Mouse (Mus musculus) neural tube, embryonic 15.5 days (tissue): Measurements from ENCODE around the gene Prkag1. TPM values are rescaled to one million over a fixed set of nuclear protein-coding genes. Genes with fewer than 3 reads are reported as not detected.

Source experiments
- ATAC-seq: fragments of 200-750 bp; cut with Nextera tagmentation; 2 replicates; pipeline ENCODE4 v1.8.0; 2017; ENCODE audit warnings: mild to moderate bottlenecking, moderate TSS enrichment, moderate library complexity; ENCODE audit not compliant: low FRiP score
- H3K27ac ChIP-seq: fragments of 300-500 bp; sonication (generic); replicated peaks from 2 replicates; pipeline ENCODE4 v1.5.1; 2015; ENCODE audit warnings: mild to moderate bottlenecking, inconsistent platforms
- H3K27me3 ChIP-seq: fragments of 300-500 bp; sonication (generic); replicated peaks from 2 replicates; pipeline ENCODE4 v1.6.1; 2015; ENCODE audit warnings: inconsistent platforms
- H3K36me3 ChIP-seq: fragments of 300-500 bp; sonication (generic); 2 replicates; pipeline ENCODE4 v1.6.1; 2015; ENCODE audit warnings: inconsistent platforms
- H3K4me1 ChIP-seq: fragments of 300-500 bp; sonication (generic); 2 replicates; pipeline ENCODE4 v1.6.1; 2015; ENCODE audit warnings: inconsistent platforms
- H3K4me2 ChIP-seq: fragments of 300-500 bp; sonication (generic); 2 replicates; pipeline ENCODE4 v1.6.1; 2015; ENCODE audit warnings: inconsistent platforms, mild to moderate bottlenecking, moderate library complexity
- H3K4me3 ChIP-seq: fragments of 300-500 bp; sonication (generic); replicated peaks from 2 replicates; pipeline ENCODE4 v1.5.1; 2015; ENCODE audit warnings: mild to moderate bottlenecking, inconsistent platforms
- H3K9ac ChIP-seq: fragments of 300-500 bp; sonication (generic); replicated peaks from 2 replicates; pipeline ENCODE4 v1.6.1; 2015; ENCODE audit warnings: mild to moderate bottlenecking, inconsistent platforms
- H3K9me3 ChIP-seq: fragments of 300-500 bp; sonication (generic); replicated peaks from 2 replicates; pipeline ENCODE4 v1.6.1; 2016; ENCODE audit warnings: inconsistent platforms
- WGBS: fragments of 180-500 bp; shearing (Covaris S2); methylation state at CpG from one replicate; pipeline ENCODE4 v1.1.7; 2015; ENCODE audit warnings: mixed read lengths; 5-methylcytosine and 5-hydroxymethylcytosine counted together
- polyA plus RNA-seq: library from polyadenylated mRNA; unstranded; fragments of >200 nt; fragmentation: Nextera tagmentation; extraction: Ambion mirVana; gene quantifications from 2 replicates; pipeline ENCODE4 v1.2.1, GENCODE M21; 2015

The Prkag1 gene
- polyA plus RNA-seq, 1 experiment from 2014 or later, result 66.4 TPM

DNA sequence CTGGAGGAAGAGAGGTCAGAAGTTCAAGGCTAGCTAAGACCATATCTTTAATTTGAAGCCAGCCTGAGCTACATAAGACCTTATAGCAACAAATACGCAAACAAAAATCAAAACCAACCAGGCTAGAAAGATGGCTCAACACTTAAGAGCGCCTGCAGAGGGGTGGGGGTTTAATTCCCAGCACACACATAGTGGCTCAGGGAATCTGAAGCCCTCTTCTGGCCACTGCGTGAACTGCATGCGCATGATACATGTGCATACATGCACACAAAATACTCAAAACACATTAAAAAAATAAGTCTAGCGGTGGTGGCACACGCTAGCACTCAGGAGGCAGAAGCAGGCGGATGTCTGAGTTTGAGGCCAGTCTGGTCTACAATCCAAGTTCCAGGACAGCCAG lies 45.6 kb downstream of the Prkag1 start:
- no peak overlapping the region for H3K4me3 ChIP-seq
- H3K27me3 ChIP-seq, result peaks cover 75% of the 10 kb centered on the region
- no peak overlapping the region for H3K27ac ChIP-seq
- no peak overlapping the region for H3K4me2 ChIP-seq
- H3K9ac ChIP-seq, result no peak overlapping the region
- ATAC-seq, result no peak
- no peaks in the 10 kb centered on the region for H3K9me3 ChIP-seq
- 34% methylated on average over 7 of the region's 7 CpGs for WGBS
- peaks cover 13% of the 10 kb centered on the region for H3K4me1 ChIP-seq
- H3K36me3 ChIP-seq, result no peaks in the 10 kb centered on the region

DNA sequence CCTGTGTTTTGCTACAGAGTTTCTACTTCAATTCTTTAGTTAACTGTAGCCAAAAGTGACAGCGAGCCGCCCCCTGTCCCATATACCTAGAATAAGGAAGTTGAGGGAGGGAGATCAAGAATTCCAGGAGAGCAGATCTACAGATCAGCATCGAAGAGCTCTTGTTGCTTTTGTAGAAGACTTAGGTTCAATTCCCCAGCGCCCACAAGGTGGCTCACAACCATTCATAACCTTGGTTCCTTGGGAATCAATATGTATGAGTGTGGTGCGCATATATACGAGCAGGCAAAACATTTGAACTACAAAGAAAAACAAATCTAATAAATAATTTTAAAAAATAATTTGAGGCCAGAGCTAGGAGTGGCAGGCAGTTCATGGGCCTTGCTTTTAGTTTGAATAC lies 50.2 kb downstream of the Prkag1 start:
- 30% methylated on average over 6 of the region's 6 CpGs for WGBS
- Histone ChIP-seq H3K4me3 (no peak overlapping the region), H3K4me2 (no peak overlapping the region), H3K4me1 (peaks cover 27% of the 10 kb centered on the region), H3K9ac (no peak overlapping the region), H3K36me3 (no peaks in the 10 kb centered on the region), H3K9me3 (no peaks in the 10 kb centered on the region), H3K27ac (no peak overlapping the region), H3K27me3 (peaks cover 80% of the 10 kb centered on the region)
- no peak for ATAC-seq

DNA sequence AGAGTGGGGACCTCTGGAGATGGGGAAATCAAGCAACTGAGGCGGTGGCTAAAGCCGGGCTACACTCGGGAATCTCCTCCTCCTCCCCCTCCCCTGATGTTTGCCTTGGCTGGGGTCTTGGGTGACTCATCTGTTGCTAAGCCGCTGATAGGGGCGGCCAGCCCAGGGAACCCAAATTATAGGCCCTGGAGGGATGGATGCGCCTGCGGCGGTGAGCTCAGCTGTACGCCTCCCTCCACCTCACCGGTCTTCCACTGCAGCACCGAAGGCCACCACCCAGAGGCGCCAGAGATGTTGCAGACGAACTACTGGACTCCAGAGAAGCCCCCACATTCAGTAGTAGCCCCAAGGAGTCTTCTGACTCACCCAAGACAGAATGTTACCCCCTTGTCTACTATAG lies 50.7 kb downstream of the Prkag1 start:
- ATAC-seq, result no peak
- Histone ChIP-seq H3K27me3 (peaks cover 84% of the 10 kb centered on the region), H3K36me3 (no peaks in the 10 kb centered on the region), H3K27ac (no peak overlapping the region), H3K9ac (no peak overlapping the region), H3K4me3 (no peak overlapping the region), H3K9me3 (no peaks in the 10 kb centered on the region), H3K4me1 (peaks cover 33% of the 10 kb centered on the region), H3K4me2 (no peak overlapping the region)
- WGBS, result 2% methylated on average over 13 of the region's 13 CpGs

DNA sequence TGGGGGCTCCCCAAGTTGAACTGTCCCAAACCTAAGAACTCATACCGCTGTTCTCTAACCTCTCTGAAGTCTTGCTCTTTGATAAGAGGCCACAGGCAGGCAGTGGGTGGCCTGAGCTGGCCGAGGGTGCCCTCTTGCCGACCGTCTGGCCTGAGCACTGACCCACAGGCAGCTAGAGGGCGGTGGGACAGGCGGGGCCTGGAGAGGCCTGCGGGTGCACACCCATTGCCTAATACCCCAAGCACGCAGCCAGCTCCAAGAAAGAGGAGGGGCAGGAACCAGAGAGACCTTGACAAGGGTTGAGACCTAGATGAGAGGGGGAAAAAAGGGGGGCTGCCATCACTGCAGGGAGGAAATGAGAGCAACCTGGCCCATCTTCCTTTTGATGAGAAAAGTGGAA lies 51.2 kb downstream of the Prkag1 start:
- H3K27me3 ChIP-seq, result peaks cover 84% of the 10 kb centered on the region

DNA sequence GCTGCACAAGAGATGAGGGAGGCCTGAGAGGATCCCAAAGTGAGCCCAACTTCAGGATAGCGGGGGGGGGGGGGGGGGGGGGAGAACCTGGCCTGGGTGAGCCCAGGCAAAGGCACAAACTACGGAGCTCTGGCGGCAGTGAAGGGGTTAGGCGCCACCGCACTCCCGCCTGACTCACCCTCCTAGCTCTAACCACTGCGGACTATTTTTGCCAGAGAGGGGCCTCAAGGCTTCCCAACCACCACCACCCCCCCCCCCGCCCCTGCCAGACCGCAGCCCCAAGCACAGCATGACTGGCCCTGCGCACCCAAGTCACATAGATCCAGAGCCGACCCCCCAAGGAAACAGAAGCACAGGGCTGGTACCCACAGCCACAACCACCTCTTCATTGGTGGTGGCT lies 52.5 kb downstream of the Prkag1 start:
- H3K27ac ChIP-seq, result no peak overlapping the region
- no peaks in the 10 kb centered on the region for H3K9me3 ChIP-seq
- 5% methylated on average over 8 of the region's 11 CpGs for WGBS
- H3K36me3 ChIP-seq, result no peaks in the 10 kb centered on the region
- peaks cover 89% of the 10 kb centered on the region for H3K27me3 ChIP-seq
- H3K4me3 ChIP-seq, result no peak overlapping the region
- no peak overlapping the region for H3K4me2 ChIP-seq
- no peak for ATAC-seq
- H3K4me1 ChIP-seq, result peaks cover 34% of the 10 kb centered on the region
- H3K9ac ChIP-seq, result no peak overlapping the region

More for the DNA sequence above, 51.2 kb downstream of the Prkag1 start:
- H3K4me2 ChIP-seq, result no peak overlapping the region
- peaks cover 34% of the 10 kb centered on the region for H3K4me1 ChIP-seq
- no peaks in the 10 kb centered on the region for H3K36me3 ChIP-seq
- no peak overlapping the region for H3K4me3 ChIP-seq
- no peak for ATAC-seq
- no peaks in the 10 kb centered on the region for H3K9me3 ChIP-seq
- 4% methylated on average over 8 of the region's 8 CpGs for WGBS
- H3K9ac ChIP-seq, result no peak overlapping the region
- no peak overlapping the region for H3K27ac ChIP-seq

DNA sequence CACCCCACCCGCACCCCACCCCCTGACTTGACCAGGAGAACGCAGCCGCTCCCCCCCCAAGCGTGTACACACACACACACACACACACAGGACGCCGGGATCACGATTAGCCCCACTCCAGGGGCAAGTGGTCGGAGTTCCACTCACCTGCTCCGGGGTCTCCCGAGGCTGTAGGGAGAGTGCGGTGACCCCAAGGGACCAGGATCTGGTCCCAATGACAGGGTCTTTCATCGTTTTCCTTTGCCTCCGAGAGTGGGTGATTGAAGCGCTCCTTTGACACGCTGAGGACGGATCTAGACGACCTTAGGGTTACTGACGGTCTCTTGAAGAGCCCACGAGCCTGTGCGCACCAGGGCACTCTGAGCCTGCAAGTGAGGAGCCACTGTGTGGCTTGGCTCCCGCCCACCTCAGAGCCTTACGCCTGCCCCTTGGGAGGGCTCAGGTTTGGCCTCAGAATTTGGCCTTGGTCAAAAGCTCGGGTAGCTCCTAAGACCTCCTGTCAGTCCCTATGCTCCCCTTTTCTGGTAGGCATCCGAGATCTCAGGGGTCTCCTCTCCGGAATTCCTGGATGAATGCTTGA lies 53.0 kb downstream of the Prkag1 start:
- H3K4me3 ChIP-seq, result peak overlapping the region; percentile 29
- no peak overlapping the region for H3K27ac ChIP-seq
- WGBS, result under 1% methylated on average over 25 of the region's 25 CpGs
- no peak overlapping the region for H3K9ac ChIP-seq
- peak overlapping the region; percentile 55 for H3K4me2 ChIP-seq
- peaks cover 94% of the 10 kb centered on the region for H3K27me3 ChIP-seq
- no peak for ATAC-seq
- peaks cover 34% of the 10 kb centered on the region for H3K4me1 ChIP-seq
- no peaks in the 10 kb centered on the region for H3K9me3 ChIP-seq
- no peaks in the 10 kb centered on the region for H3K36me3 ChIP-seq

DNA sequence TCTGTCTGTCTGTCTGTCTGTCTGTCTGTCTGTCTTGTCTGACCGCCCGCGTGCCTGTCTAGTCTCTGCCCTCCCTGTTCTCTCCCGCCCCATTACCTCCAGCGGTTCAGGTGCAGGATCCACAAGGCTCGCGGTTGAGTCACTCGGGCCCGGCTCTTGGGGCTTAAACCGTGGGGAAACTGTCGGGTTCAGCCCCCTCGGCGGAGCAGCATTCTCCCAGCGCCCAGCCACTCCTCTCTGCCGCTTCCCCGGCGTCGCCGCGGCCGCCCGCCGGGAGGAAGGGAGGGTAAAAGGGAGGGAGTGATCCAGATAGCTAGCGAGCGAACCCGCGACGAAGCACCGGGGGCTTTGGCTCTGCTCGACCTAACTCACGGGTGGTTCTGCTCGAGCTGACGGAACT lies 53.6 kb downstream of the Prkag1 start, which contains the start of gene Wnt10b:
Gene Wnt10b, minus strand, starts transcription at position 389 of the 400 bp plus-strand sequence.
- H3K9me3 ChIP-seq, result no peaks in the 10 kb centered on the region
- peak within 1 kb of the TSS; percentile 29 for H3K4me3 ChIP-seq
- H3K27me3 ChIP-seq, result peaks cover 96% of the 10 kb centered on the region
- no peak for ATAC-seq
- peak within 1 kb of the TSS; percentile 55 for H3K4me2 ChIP-seq
- under 1% methylated on average over 27 of the region's 33 CpGs for WGBS
- no peaks in the 10 kb centered on the region for H3K36me3 ChIP-seq
- peaks cover 38% of the 10 kb centered on the region for H3K4me1 ChIP-seq
- no peak within 1 kb of the TSS for H3K27ac ChIP-seq
- H3K9ac ChIP-seq, result peak within 1 kb of the TSS; percentile 31; the same call in 1 of the 2 replicates

DNA sequence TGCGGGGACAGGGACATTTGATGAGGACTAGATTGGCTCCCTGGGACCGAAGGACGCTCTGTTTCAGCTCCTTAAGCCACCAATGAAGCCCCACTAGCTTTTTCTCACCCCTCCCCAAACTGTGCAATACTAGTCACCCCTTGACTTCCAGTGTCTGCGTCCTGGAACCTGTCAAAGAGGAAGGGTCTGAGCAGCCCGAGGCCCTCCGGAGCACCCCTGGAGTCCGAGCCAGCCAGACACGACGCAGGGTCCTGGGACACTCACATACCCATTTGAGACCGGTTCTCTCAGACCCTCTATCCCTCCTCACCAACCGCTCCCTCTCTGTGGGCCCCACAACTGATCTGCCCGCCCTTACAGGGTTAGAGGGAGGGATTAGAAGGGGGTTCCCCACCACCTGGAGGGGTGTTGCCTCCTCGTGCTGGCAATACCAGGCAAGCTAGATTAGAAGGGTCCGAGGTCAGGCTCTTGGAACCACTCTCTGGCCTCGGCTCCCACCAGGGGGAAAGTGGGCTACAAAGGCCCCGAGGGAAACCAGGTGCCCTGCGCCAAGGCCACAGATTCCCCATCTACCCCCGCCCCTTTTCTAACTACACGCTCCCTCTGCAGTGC lies 54.2 kb downstream of the Prkag1 start:
- H3K4me1 ChIP-seq, result peaks cover 44% of the 10 kb centered on the region
- H3K4me2 ChIP-seq, result no peak overlapping the region
- H3K27ac ChIP-seq, result no peak overlapping the region
- H3K36me3 ChIP-seq, result no peaks in the 10 kb centered on the region
- ATAC-seq, result no peak
- H3K4me3 ChIP-seq, result peak overlapping the region; percentile 29
- H3K9ac ChIP-seq, result no peak overlapping the region
- 4% methylated on average over 19 of the region's 19 CpGs for WGBS
- H3K27me3 ChIP-seq, result peaks cover 98% of the 10 kb centered on the region
- no peaks in the 10 kb centered on the region for H3K9me3 ChIP-seq

DNA sequence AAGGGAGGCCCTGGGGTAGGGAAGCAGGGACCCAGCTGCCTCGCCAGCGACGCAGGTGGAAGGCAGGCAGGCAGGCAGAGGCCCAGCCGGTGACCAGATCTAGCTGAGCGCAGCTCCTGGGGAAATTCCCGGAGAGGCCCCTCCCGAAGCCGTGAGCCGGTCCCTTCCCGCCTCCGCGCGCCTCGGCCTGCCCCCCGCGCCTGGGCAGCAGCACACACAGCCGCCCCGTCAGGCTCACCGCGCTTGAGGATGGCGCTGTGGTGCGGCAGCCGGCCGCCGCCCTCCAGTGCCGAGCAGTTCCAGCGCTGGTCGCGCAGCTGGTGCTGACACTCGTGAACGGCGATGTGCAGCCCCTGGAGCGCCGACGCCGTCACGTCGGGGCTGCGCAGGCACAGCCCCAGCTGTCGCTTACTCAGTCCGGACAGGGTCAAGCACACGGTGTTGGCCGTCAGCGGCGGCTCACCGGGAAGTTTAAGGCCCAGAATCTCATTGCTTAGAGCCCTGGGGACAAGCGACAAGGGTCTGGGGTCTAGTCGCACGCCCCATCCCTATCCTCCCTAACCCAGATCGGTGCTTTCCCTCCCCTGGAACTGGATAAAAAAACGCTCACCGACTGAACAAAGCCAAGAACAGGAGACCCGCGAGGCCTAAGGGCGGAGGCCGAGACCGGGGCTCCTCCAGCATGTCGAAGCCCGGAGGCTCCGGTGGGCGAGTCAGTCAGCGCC lies 54.9 kb downstream of the Prkag1 start:
- under 1% methylated on average over 62 of the region's 62 CpGs for WGBS
- H3K9ac ChIP-seq, result no peak overlapping the region; the same call in 1 of the 2 replicates

DNA sequence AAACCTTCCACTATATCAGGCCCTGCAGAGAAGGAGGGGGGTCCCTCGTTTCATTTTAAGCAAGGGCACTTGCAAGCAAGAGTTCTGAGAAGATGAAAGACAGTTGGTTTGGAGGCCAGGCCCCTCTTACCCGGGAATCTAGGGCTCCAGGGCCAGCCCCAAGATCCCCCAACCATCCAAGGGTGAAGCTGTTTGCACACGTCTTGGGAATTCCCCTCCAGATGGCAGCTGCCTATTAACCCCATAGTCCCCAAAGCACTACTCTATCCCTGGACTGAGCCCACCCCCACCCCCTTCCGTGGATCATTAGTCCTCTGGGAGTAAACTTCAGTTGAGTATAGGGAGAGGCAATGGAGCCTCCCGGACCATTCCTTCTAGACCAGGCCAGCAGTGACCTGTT lies 55.8 kb downstream of the Prkag1 start:
- no peak overlapping the region for H3K9ac ChIP-seq
- H3K27me3 ChIP-seq, result peaks cover 98% of the 10 kb centered on the region
- H3K4me1 ChIP-seq, result peaks cover 44% of the 10 kb centered on the region
- no peak overlapping the region for H3K4me2 ChIP-seq
- H3K4me3 ChIP-seq, result no peak overlapping the region
- H3K36me3 ChIP-seq, result no peaks in the 10 kb centered on the region
- H3K27ac ChIP-seq, result no peak overlapping the region
- WGBS, result 2% methylated on average over 5 of the region's 5 CpGs
- no peak for ATAC-seq
- H3K9me3 ChIP-seq, result no peaks in the 10 kb centered on the region

More for the DNA sequence above, 54.9 kb downstream of the Prkag1 start:
- H3K27me3 ChIP-seq, result peaks cover 98% of the 10 kb centered on the region
- peaks cover 47% of the 10 kb centered on the region for H3K4me1 ChIP-seq
- H3K36me3 ChIP-seq, result no peaks in the 10 kb centered on the region
- peak overlapping the region; percentile 50 for H3K4me2 ChIP-seq
- no peak overlapping the region for H3K27ac ChIP-seq
- H3K9me3 ChIP-seq, result no peaks in the 10 kb centered on the region
- ATAC-seq, result peak; percentile 42; the same call in 1 of the 2 replicates
- peak overlapping the region; percentile 29 for H3K4me3 ChIP-seq

DNA sequence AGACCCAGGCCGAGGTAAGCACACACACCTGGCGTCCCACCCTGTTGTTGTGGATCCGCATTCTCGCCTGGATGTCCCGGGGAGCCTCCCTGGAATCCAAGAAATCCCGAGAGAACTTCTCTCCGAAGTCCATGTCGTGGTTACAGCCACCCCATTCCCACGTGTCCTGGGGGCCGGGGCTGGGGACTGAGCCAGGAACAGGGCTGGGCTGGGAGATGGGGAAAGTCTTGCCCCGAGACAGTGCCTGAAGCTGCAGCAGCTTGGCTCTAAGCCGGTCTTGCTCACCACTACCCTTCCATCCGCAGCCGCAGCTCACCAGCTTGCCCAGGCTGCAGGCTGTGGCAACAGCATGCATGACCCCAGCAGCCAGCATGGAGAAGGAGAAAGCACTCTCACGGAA lies 57.2 kb downstream of the Prkag1 start:
- peaks cover 98% of the 10 kb centered on the region for H3K27me3 ChIP-seq
- no peak overlapping the region for H3K4me2 ChIP-seq
- 6% methylated on average over 15 of the region's 15 CpGs for WGBS
- H3K36me3 ChIP-seq, result no peaks in the 10 kb centered on the region
- H3K4me3 ChIP-seq, result no peak overlapping the region
- no peaks in the 10 kb centered on the region for H3K9me3 ChIP-seq
- H3K9ac ChIP-seq, result no peak overlapping the region
- H3K4me1 ChIP-seq, result peaks cover 44% of the 10 kb centered on the region
- no peak overlapping the region for H3K27ac ChIP-seq
- ATAC-seq, result no peak
